Mouse (Mus musculus) heart, adult 9 months (tissue): ENCODE data around the gene Cenpo.

ENCODE experiments used
- DNase-seq, 2 experiments: peaks; one replicate each; pipeline ENCODE4 v3.0.0; 2022; ENCODE audit warnings: low spot score in 2 of 2

Cenpo gene

GRCm38 (mm10) chr12:4199271-4199670, 34.8 kb downstream of the Cenpo start:
- DNase-seq = no peak

GRCm38 (mm10) chr12:4198702-4199101, 35.4 kb downstream of the Cenpo start:
- DNase-seq = no peak

DNA sequence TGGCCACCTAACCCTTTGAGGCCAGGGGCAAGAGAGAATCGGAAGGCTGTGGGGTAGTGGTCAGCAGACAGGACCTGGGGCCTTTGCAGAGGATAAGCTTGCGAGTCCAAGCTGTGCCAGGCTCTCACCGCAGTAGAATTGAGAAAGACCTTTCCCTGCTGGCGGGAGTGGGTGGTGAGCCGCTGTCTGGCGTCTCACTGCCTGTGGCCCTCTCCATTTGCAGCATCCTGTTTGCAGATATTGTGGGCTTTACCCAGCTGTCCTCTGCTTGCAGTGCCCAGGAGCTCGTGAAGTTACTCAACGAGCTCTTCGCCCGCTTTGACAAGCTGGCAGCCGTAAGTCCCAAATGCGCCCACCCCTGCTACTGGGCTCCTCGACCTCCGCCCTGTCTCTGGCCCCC, 39.5 kb downstream of the Cenpo start:
- no peak for DNase-seq

- DNase-seq = no peak
Measured at GRCm38 (mm10) chr12:4193025-4193740, 40.9 kb downstream of the Cenpo start.

DNA sequence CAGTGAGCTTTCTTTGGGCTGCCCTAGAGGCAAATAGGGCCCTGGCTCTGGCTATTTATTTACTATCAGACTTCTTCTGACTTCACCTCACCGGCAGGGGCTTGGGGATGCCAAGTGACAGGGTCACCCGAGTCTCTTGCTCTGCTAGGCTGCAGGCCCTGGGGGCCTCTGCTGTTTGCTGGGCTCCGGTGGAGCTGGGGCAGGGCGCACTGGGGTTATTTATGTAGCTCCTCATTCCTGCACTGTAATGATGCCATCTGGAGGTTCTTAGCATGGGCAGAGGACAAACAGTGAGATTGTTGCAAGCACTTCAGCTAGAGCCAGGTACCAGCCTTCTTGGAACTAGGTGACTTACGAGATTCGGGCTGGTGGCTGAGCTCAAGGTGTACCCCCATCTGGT, 41.6 kb downstream of the Cenpo start:
- DNase-seq = no peak

- DNase-seq = no peak
Measured at GRCm38 (mm10) chr12:4189060-4189447, 45.0 kb downstream of the Cenpo start.

DNA sequence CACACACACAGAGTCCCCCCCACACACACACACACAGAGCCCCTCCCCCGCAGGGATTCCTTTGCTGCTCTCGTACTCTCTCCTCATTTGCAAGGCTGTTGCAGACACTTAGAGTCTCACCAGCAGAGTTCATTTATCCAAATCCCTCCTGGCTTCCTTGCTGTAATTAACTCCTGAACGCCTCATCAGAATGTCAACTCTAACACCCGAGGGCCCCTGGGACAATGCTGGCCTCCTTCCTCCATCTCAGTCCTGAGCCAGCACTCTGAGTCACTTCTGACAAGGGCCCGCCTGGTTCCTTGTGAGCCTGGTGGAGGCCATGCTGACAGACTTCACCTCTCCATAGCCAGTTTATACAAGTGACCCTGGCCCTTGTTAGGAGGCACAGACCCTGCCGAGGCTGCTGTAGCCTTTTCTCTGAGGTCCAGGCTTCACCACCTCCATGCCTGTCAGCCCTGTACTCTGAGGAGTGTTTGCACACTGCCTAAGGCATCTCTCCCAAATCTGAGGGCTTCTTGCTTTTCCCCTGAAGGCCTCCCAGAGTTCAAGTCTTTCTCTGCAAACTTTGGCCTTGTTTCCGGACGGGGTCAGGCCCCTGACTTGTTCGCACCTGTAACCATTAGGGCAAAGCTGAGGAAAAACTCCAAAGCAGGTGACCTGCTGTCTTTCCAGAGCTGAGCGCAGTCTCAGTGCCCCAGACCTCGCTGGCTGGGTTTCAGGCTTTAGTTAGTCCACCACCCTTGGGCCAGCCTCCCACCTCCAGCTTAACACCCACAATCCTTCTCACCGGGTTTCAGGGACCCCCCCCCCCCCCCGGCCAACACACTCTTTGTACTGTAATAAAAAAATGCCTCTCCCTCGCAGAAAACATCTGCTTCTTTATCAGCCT, 45.7 kb downstream of the Cenpo start:
- DNase-seq = peak; percentile 72 to 86

GRCm38 (mm10) chr12:4184648-4185047, 49.4 kb downstream of the Cenpo start:
- no peak for DNase-seq

GRCm38 (mm10) chr12:4180507-4180906, 53.6 kb downstream of the Cenpo start:
- DNase-seq = no peak

- DNase-seq = no peak
Measured at GRCm38 (mm10) chr12:4179671-4180233, 54.3 kb downstream of the Cenpo start.

- no peak for DNase-seq
Measured at GRCm38 (mm10) chr12:4178839-4179238, 55.3 kb downstream of the Cenpo start.

- DNase-seq = no peak
Measured at GRCm38 (mm10) chr12:4173108-4173790, 60.8 kb downstream of the Cenpo start.

- DNase-seq = no peak
Measured at GRCm38 (mm10) chr12:4169622-4170021, 64.5 kb downstream of the Cenpo start.

DNA sequence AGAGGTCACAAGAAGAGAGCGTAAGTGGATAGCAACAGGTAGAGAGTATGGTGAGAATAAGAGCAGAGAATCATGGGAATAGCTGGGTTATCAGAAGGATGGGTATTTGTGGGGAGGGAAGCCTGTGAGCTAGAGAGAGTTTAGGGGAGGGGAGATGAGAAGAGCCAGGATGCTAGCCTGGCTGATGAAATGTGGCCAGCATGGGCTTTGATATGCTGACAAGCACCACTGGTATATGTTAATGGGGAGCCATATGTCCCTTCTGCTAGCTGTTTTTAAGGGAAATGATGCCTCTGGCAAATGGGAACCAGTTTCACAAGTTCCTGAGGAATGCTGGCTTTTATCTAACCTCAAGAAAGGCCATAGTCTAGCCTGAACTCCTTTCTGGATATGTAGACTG, 65.0 kb downstream of the Cenpo start:
- DNase-seq = no peak

DNA sequence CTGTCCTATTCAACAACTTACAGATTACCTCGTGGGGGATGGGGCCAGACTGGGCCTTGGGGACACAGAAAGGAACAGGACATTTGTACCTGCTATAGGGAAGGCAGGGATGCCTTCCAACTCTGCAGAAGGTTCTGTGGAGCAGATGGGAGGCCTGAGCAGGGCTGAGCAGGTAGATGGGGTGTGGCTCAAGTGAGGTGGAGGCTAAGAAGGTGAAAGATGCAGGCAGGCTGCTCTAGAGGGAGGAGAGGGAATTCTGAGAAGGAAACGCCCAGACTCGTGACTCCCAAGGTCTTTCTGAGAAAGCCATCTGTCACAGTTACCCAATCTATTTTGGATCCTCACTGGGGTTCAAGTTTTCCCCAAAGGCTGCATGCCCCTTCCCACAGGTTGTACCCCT, 67.1 kb downstream of the Cenpo start:
- DNase-seq = no peak

GRCm38 (mm10) chr12:4162886-4163285, 71.2 kb downstream of the Cenpo start:
- no peak for DNase-seq

GRCm38 (mm10) chr12:4160322-4160721, 73.8 kb downstream of the Cenpo start:
- no peak for DNase-seq

GRCm38 (mm10) chr12:4158868-4159632, 75.0 kb downstream of the Cenpo start:
- DNase-seq = no peak

DNA sequence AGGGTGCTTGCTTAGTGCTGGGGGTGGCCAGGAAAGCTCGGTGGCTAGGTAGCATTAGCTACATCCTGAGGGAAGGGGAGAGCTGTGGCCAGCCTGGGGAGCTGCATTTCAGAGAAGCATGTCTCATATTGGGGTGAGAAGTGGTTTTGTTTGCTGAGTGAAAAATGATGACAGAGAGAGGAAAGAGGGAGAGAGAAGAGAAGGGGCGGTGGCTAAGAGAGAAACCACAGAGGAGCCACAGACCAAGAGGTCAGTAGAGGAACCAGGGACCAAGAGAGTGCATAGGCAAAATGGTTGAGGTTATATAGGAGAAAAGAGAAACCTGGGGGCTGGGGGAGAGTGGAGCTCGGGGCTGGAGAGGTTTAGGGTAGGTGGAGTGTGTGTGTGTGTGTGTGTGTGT, 75.9 kb downstream of the Cenpo start:
- no peak for DNase-seq

GRCm38 (mm10) chr12:4157466-4157865, 76.6 kb downstream of the Cenpo start:
- no peak for DNase-seq

GRCm38 (mm10) chr12:4151969-4152368, 82.1 kb downstream of the Cenpo start:
- DNase-seq = peak; percentile 47 to 56
